Mouse (Mus musculus): ENCODE results near the gene Krtap8-1.

Krtap8-1 gene

GRCm38 (mm10) chr16:89487852-89488251 is at the start of gene Krtap8-1:
TSS of gene Krtap8-1 (minus strand) at chr16:89487952.
- in situ Hi-C loops (cut with MboI) = no loop called here

GRCm38 (mm10) chr16:89537349-89537748 is 49.6 kb upstream of the Krtap8-1 start:
- in situ Hi-C loops (cut with MboI) = no loop called here

- in situ Hi-C loops (cut with MboI) = no loop called here
Observed at GRCm38 (mm10) chr16:89530547-89530946, 42.8 kb upstream of the Krtap8-1 start.

- in situ Hi-C loops (cut with MboI) = no loop called here
Observed at GRCm38 (mm10) chr16:89529846-89530245, 42.1 kb upstream of the Krtap8-1 start.

GRCm38 (mm10) chr16:89528380-89528779 is 40.6 kb upstream of the Krtap8-1 start:
- in situ Hi-C loops (cut with MboI) = no loop called here

- in situ Hi-C loops (cut with MboI) = no loop called here
Observed at GRCm38 (mm10) chr16:89520996-89521395, 33.2 kb upstream of the Krtap8-1 start.

- in situ Hi-C loops (cut with MboI) = no loop called here
Observed at GRCm38 (mm10) chr16:89520555-89520954, 32.8 kb upstream of the Krtap8-1 start.

- in situ Hi-C loops (cut with MboI) = no loop called here
Observed at GRCm38 (mm10) chr16:89520091-89520490, 32.3 kb upstream of the Krtap8-1 start.

- in situ Hi-C loops (cut with MboI) = no loop called here
Observed at GRCm38 (mm10) chr16:89517635-89518034, 29.9 kb upstream of the Krtap8-1 start.

GRCm38 (mm10) chr16:89513431-89513830 is 25.7 kb upstream of the Krtap8-1 start:
- in situ Hi-C loops (cut with MboI) = no loop called here

- in situ Hi-C loops (cut with MboI) = no loop called here
Observed at GRCm38 (mm10) chr16:89508223-89508622, 20.5 kb upstream of the Krtap8-1 start, which contains the start of gene Krtap7-1. TSS of gene Krtap7-1 (minus strand) at chr16:89508323.

- in situ Hi-C loops (cut with MboI) = no loop called here
Observed at GRCm38 (mm10) chr16:89503571-89503970, 15.8 kb upstream of the Krtap8-1 start.

GRCm38 (mm10) chr16:89501870-89502269 is 14.1 kb upstream of the Krtap8-1 start:
- in situ Hi-C loops (cut with MboI) = no loop called here

GRCm38 (mm10) chr16:89497002-89497401 is 9.2 kb upstream of the Krtap8-1 start:
- in situ Hi-C loops (cut with MboI) = no loop called here

- in situ Hi-C loops (cut with MboI) = no loop called here
Observed at GRCm38 (mm10) chr16:89495394-89496153, 7.8 kb upstream of the Krtap8-1 start.

GRCm38 (mm10) chr16:89477679-89478314 is 10.0 kb downstream of the Krtap8-1 start:
- in situ Hi-C loops (cut with MboI) = no loop called here

GRCm38 (mm10) chr16:89461189-89461588 is 26.6 kb downstream of the Krtap8-1 start:
- in situ Hi-C loops (cut with MboI) = no loop called here
